Mouse (Mus musculus) thymus, adult 2 months (tissue): ENCODE results near the gene Lamb2. TPM values are rescaled to one million over a fixed set of nuclear protein-coding genes. Genes with fewer than 3 reads are reported as not detected.

Experiments used
- DNase-seq: peaks from one replicate; pipeline ENCODE4 v3.0.0; 2021
- H3K27ac ChIP-seq: fragments of 200-500 bp; 2 replicates; pipeline ENCODE4 v1.5.1; 2012; ENCODE audit warnings: low read length, control low read depth; ENCODE audit not compliant: control insufficient read depth, insufficient read depth
- H3K27me3 ChIP-seq: fragments of 200-500 bp; 2 replicates; pipeline ENCODE4 v1.6.1; 2012; ENCODE audit warnings: mild to moderate bottlenecking, low read length, moderate library complexity, mixed read lengths; ENCODE audit not compliant: control insufficient read depth, insufficient read depth
- H3K36me3 ChIP-seq: fragments of 200-500 bp; 2 replicates; pipeline ENCODE4 v1.6.1; 2012; ENCODE audit warnings: mild to moderate bottlenecking, low read length, moderate library complexity; ENCODE audit not compliant: control insufficient read depth, insufficient read depth
- H3K4me1 ChIP-seq: fragments of 200-500 bp; replicated peaks from 2 replicates; pipeline ENCODE4 v1.6.1; 2012; ENCODE audit warnings: low read length; ENCODE audit not compliant: control insufficient read depth, insufficient read depth
- H3K4me3 ChIP-seq: fragments of 200-500 bp; 2 replicates; pipeline ENCODE4 v1.5.1; 2012; ENCODE audit warnings: mild to moderate bottlenecking, low read length, control low read depth, moderate library complexity; ENCODE audit not compliant: control insufficient read depth, insufficient read depth
- CTCF ChIP-seq: fragments of 200-500 bp; IDR thresholded peaks from 2 replicates; pipeline ENCODE4 v1.5.1; 2012; ENCODE audit warnings: mild to moderate bottlenecking, control low read depth, low read length, moderate library complexity, borderline replicate concordance; ENCODE audit not compliant: control insufficient read depth, poor library complexity, insufficient read depth; ENCODE audit errors: extremely low read depth
- POLR2A ChIP-seq: fragments of 200-500 bp; IDR thresholded peaks from 2 replicates; pipeline ENCODE4 v1.6.1; 2012; ENCODE audit warnings: mild to moderate bottlenecking, low read length, control low read depth, moderate library complexity; ENCODE audit not compliant: control insufficient read depth, poor library complexity, insufficient read depth; ENCODE audit errors: extremely low read depth
- WGBS: fragments of 180-500 bp; shearing (Covaris S2); methylation state at CpG from one replicate; pipeline ENCODE4 v1.1.7; 2018; 5-methylcytosine and 5-hydroxymethylcytosine counted together
- polyA plus RNA-seq: library from polyadenylated mRNA; depleted of rRNA; stranded (reverse); fragments of >200 nt; gene quantifications from 2 replicates; pipeline ENCODE4 v1.2.3, GENCODE M21; 2012

Gene Lamb2
- polyA plus RNA-seq, 1 experiment: 33.7 TPM

GRCm38 (mm10) chr9:108490559-108491285 lies 11.2 kb downstream of the Lamb2 start, which contains the start of gene Usp19:
TSS of gene Usp19 (plus strand) at chr9:108490602.
- H3K36me3 ChIP-seq: peaks cover 32% of the 10 kb centered on the region
- TF ChIP-seq POLR2A: peak; percentile 70
- TF ChIP-seq CTCF: no peak
- peak; percentile 94 for DNase-seq
- no peaks in the 10 kb centered on the region for H3K27me3 ChIP-seq
- WGBS: under 1% methylated on average over 69 of the region's 69 CpGs
- peak within 1 kb of the TSS; percentile 86 for H3K4me3 ChIP-seq
- peaks cover 28% of the 10 kb centered on the region for H3K4me1 ChIP-seq
- H3K27ac ChIP-seq: peak within 1 kb of the TSS; percentile 77

- no peak for TF ChIP-seq POLR2A
- TF ChIP-seq CTCF: no peak
- H3K27me3 ChIP-seq: no peaks in the 10 kb centered on the region
- peak overlapping the region; percentile 86 for H3K4me3 ChIP-seq
- no peak for DNase-seq
- peaks cover 37% of the 10 kb centered on the region for H3K36me3 ChIP-seq
- peak overlapping the region; percentile 52 for H3K27ac ChIP-seq
- under 1% methylated on average over 12 of the region's 12 CpGs for WGBS
- peaks cover 28% of the 10 kb centered on the region for H3K4me1 ChIP-seq
Observed at GRCm38 (mm10) chr9:108491286-108491580, 11.7 kb downstream of the Lamb2 start.

- H3K36me3 ChIP-seq: peaks cover 45% of the 10 kb centered on the region
- no peak for DNase-seq
- peaks cover 28% of the 10 kb centered on the region for H3K4me1 ChIP-seq
Observed at GRCm38 (mm10) chr9:108492043-108492750, 12.7 kb downstream of the Lamb2 start.

GRCm38 (mm10) chr9:108493246-108493645 lies 13.7 kb downstream of the Lamb2 start:
- Histone ChIP-seq H3K27ac (no peak overlapping the region), H3K36me3 (peaks cover 54% of the 10 kb centered on the region), H3K4me1 (peaks cover 28% of the 10 kb centered on the region), H3K27me3 (no peaks in the 10 kb centered on the region), H3K4me3 (no peak overlapping the region)
- no peak for TF ChIP-seq POLR2A
- no peak for TF ChIP-seq CTCF
- WGBS: 98% methylated on average over 8 of the region's 8 CpGs
- DNase-seq: no peak

More at GRCm38 (mm10) chr9:108492043-108492750, 12.7 kb downstream of the Lamb2 start:
- no peaks in the 10 kb centered on the region for H3K27me3 ChIP-seq
- TF ChIP-seq CTCF: no peak
- no peak for TF ChIP-seq POLR2A
- WGBS: 56% methylated on average over 16 of the region's 16 CpGs
- H3K27ac ChIP-seq: no peak overlapping the region
- H3K4me3 ChIP-seq: peak overlapping the region; percentile 3; the same call in 1 of the 2 replicates

GRCm38 (mm10) chr9:108494146-108494825 lies 14.8 kb downstream of the Lamb2 start:
- Histone ChIP-seq H3K27ac (no peak overlapping the region), H3K4me1 (peaks cover 26% of the 10 kb centered on the region), H3K36me3 (peaks cover 64% of the 10 kb centered on the region), H3K27me3 (no peaks in the 10 kb centered on the region), H3K4me3 (no peak overlapping the region)
- TF ChIP-seq CTCF (no peak), POLR2A (no peak)
- 98% methylated on average over 19 of the region's 19 CpGs for WGBS
- DNase-seq: no peak

GRCm38 (mm10) chr9:108494905-108495304 lies 15.4 kb downstream of the Lamb2 start:
- H3K4me3 ChIP-seq: no peak overlapping the region
- TF ChIP-seq CTCF (no peak), POLR2A (no peak)
- H3K27me3 ChIP-seq: no peaks in the 10 kb centered on the region
- DNase-seq: no peak
- WGBS: 80% methylated on average over 10 of the region's 10 CpGs
- H3K27ac ChIP-seq: no peak overlapping the region
- H3K36me3 ChIP-seq: peaks cover 70% of the 10 kb centered on the region
- H3K4me1 ChIP-seq: peaks cover 20% of the 10 kb centered on the region
